Mouse (Mus musculus): ENCODE measurements at regions not wholly inside any gene's neighbourhood (a gene's known extent, or its start where the extent isn't known, plus 50 kb on each side); places are given as distances from the start of the nearest gene placed in this dataset.

GRCm38 (mm10) chr12:118649323-118649973 lies 196.7 kb upstream of the Sp8 start:
- Histone ChIP-seq H3K9me3 (no peaks in the 10 kb centered on the region), H3K36me3 (no peaks in the 10 kb centered on the region), H3K9ac (no peak overlapping the region), H3K27me3 (replicated peaks) (no peaks in the 10 kb centered on the region), H3K27ac (no peak overlapping the region), H3K4me1 (no peaks in the 10 kb centered on the region), H3K4me2 (no peak overlapping the region), H3K4me3 (replicated peaks) (no peak overlapping the region)
- WGBS: 85% methylated on average over 3 of the region's 3 CpGs
- no peak for ATAC-seq (ENCODE audit: insufficient read depth, low FRiP score, low read depth)

GRCm38 (mm10) chr12:118648673-118649072 lies 197.5 kb upstream of the Sp8 start:
- no peaks in the 10 kb centered on the region for H3K36me3 ChIP-seq

GRCm38 (mm10) chr12:118647270-118648042 lies 198.7 kb upstream of the Sp8 start:
- Histone ChIP-seq H3K27me3 (replicated peaks) (no peaks in the 10 kb centered on the region), H3K27ac (no peak overlapping the region), H3K4me1 (no peaks in the 10 kb centered on the region), H3K4me2 (no peak overlapping the region), H3K36me3 (no peaks in the 10 kb centered on the region), H3K9ac (no peak overlapping the region), H3K4me3 (replicated peaks) (no peak overlapping the region), H3K9me3 (no peaks in the 10 kb centered on the region)
- WGBS: 75% methylated on average over 12 of the region's 12 CpGs
- no peak for ATAC-seq (ENCODE audit: insufficient read depth, low FRiP score, low read depth)

More at GRCm38 (mm10) chr12:118648673-118649072, 197.5 kb upstream of the Sp8 start:
- Histone ChIP-seq H3K9ac (no peak overlapping the region), H3K4me2 (no peak overlapping the region), H3K4me1 (no peaks in the 10 kb centered on the region), H3K27me3 (replicated peaks) (no peaks in the 10 kb centered on the region), H3K27ac (no peak overlapping the region), H3K9me3 (no peaks in the 10 kb centered on the region), H3K4me3 (replicated peaks) (no peak overlapping the region)
- no peak for ATAC-seq (ENCODE audit: insufficient read depth, low FRiP score, low read depth)

GRCm38 (mm10) chr12:118640925-118641324 lies 205.2 kb upstream of the Sp8 start:
- no peaks in the 10 kb centered on the region for H3K4me1 ChIP-seq
- no peaks in the 10 kb centered on the region for H3K27me3 ChIP-seq (replicated peaks)
- ATAC-seq (ENCODE audit: insufficient read depth, low FRiP score, low read depth): no peak
- no peak overlapping the region for H3K27ac ChIP-seq
- no peak overlapping the region for H3K4me3 ChIP-seq (replicated peaks)
- 68% methylated on average over 3 of the region's 3 CpGs for WGBS
- no peak overlapping the region for H3K9ac ChIP-seq
- no peak overlapping the region for H3K4me2 ChIP-seq
- no peaks in the 10 kb centered on the region for H3K36me3 ChIP-seq
- no peaks in the 10 kb centered on the region for H3K9me3 ChIP-seq

- Histone ChIP-seq H3K27me3 (replicated peaks) (no peaks in the 10 kb centered on the region), H3K9ac (no peak overlapping the region), H3K36me3 (no peaks in the 10 kb centered on the region), H3K4me1 (no peaks in the 10 kb centered on the region), H3K9me3 (no peaks in the 10 kb centered on the region), H3K27ac (no peak overlapping the region), H3K4me3 (replicated peaks) (no peak overlapping the region), H3K4me2 (no peak overlapping the region)
- ATAC-seq (ENCODE audit: insufficient read depth, low FRiP score, low read depth): no peak
- WGBS: 47% methylated on average over 4 of the region's 4 CpGs
These were observed 208.9 kb upstream of the Sp8 start for GRCm38 (mm10) chr12:118637214-118637613.

GRCm38 (mm10) chr12:118635456-118635855 lies 210.7 kb upstream of the Sp8 start:
- no peaks in the 10 kb centered on the region for H3K4me1 ChIP-seq
- ATAC-seq (ENCODE audit: insufficient read depth, low FRiP score, low read depth): no peak
- H3K4me2 ChIP-seq: no peak overlapping the region
- no peak overlapping the region for H3K27ac ChIP-seq
- 45% methylated on average over 1 of the region's 1 CpGs for WGBS
- no peaks in the 10 kb centered on the region for H3K9me3 ChIP-seq
- no peak overlapping the region for H3K9ac ChIP-seq
- no peaks in the 10 kb centered on the region for H3K27me3 ChIP-seq (replicated peaks)
- no peak overlapping the region for H3K4me3 ChIP-seq (replicated peaks)
- no peaks in the 10 kb centered on the region for H3K36me3 ChIP-seq

- H3K4me2 ChIP-seq: no peak overlapping the region
- no peak overlapping the region for H3K9ac ChIP-seq
- 39% methylated on average over 1 of the region's 1 CpGs for WGBS
- no peak overlapping the region for H3K27ac ChIP-seq
- no peaks in the 10 kb centered on the region for H3K27me3 ChIP-seq (replicated peaks)
- H3K4me3 ChIP-seq (replicated peaks): no peak overlapping the region
- H3K4me1 ChIP-seq: no peaks in the 10 kb centered on the region
- no peak for ATAC-seq (ENCODE audit: insufficient read depth, low FRiP score, low read depth)
- H3K36me3 ChIP-seq: no peaks in the 10 kb centered on the region
- no peaks in the 10 kb centered on the region for H3K9me3 ChIP-seq
These were observed 215.8 kb upstream of the Sp8 start for GRCm38 (mm10) chr12:118630373-118630772.

- H3K4me1 ChIP-seq: no peaks in the 10 kb centered on the region
- no peak overlapping the region for H3K9ac ChIP-seq
- no peak overlapping the region for H3K4me3 ChIP-seq (replicated peaks)
- WGBS: 66% methylated on average over 1 of the region's 1 CpGs
- no peak for ATAC-seq (ENCODE audit: insufficient read depth, low FRiP score, low read depth)
- H3K27ac ChIP-seq: no peak overlapping the region
- no peaks in the 10 kb centered on the region for H3K27me3 ChIP-seq (replicated peaks)
- H3K36me3 ChIP-seq: no peaks in the 10 kb centered on the region
- no peak overlapping the region for H3K4me2 ChIP-seq
- H3K9me3 ChIP-seq: no peaks in the 10 kb centered on the region
These were observed 224.2 kb upstream of the Sp8 start for GRCm38 (mm10) chr12:118621697-118622485.

- no peak overlapping the region for H3K4me3 ChIP-seq (replicated peaks)
- no peak for ATAC-seq (ENCODE audit: insufficient read depth, low FRiP score, low read depth)
- H3K9me3 ChIP-seq: no peaks in the 10 kb centered on the region
- no peak overlapping the region for H3K9ac ChIP-seq
- no peaks in the 10 kb centered on the region for H3K4me1 ChIP-seq
- 35% methylated on average over 5 of the region's 5 CpGs for WGBS
- no peaks in the 10 kb centered on the region for H3K36me3 ChIP-seq
- no peak overlapping the region for H3K27ac ChIP-seq
- H3K4me2 ChIP-seq: no peak overlapping the region
- H3K27me3 ChIP-seq (replicated peaks): no peaks in the 10 kb centered on the region
These were observed 225.1 kb upstream of the Sp8 start for GRCm38 (mm10) chr12:118620847-118621636.

- no peak overlapping the region for H3K9ac ChIP-seq
- H3K27me3 ChIP-seq (replicated peaks): no peaks in the 10 kb centered on the region
- H3K27ac ChIP-seq: no peak overlapping the region
- no peak overlapping the region for H3K4me3 ChIP-seq (replicated peaks)
- 77% methylated on average over 4 of the region's 4 CpGs for WGBS
- ATAC-seq (ENCODE audit: insufficient read depth, low FRiP score, low read depth): no peak
- H3K9me3 ChIP-seq: no peaks in the 10 kb centered on the region
- H3K4me1 ChIP-seq: no peaks in the 10 kb centered on the region
- H3K4me2 ChIP-seq: no peak overlapping the region
- no peaks in the 10 kb centered on the region for H3K36me3 ChIP-seq
These were observed 249.1 kb upstream of the Sp8 start for GRCm38 (mm10) chr12:118597015-118597414.

GRCm38 (mm10) chr12:118594781-118595574 lies 251.2 kb upstream of the Sp8 start:
- Histone ChIP-seq H3K4me3 (replicated peaks) (no peak overlapping the region), H3K27ac (no peak overlapping the region), H3K4me2 (no peak overlapping the region), H3K9me3 (no peaks in the 10 kb centered on the region), H3K36me3 (no peaks in the 10 kb centered on the region), H3K4me1 (no peaks in the 10 kb centered on the region), H3K27me3 (replicated peaks) (no peaks in the 10 kb centered on the region), H3K9ac (no peak overlapping the region)
- WGBS: 46% methylated on average over 18 of the region's 18 CpGs
- no peak for ATAC-seq (ENCODE audit: insufficient read depth, low FRiP score, low read depth)

Data from stomach, embryonic 15.5 days (tissue).